Comparison of ENCODE assay signal across 14 mouse cellular contexts in the genomic region with DNA sequence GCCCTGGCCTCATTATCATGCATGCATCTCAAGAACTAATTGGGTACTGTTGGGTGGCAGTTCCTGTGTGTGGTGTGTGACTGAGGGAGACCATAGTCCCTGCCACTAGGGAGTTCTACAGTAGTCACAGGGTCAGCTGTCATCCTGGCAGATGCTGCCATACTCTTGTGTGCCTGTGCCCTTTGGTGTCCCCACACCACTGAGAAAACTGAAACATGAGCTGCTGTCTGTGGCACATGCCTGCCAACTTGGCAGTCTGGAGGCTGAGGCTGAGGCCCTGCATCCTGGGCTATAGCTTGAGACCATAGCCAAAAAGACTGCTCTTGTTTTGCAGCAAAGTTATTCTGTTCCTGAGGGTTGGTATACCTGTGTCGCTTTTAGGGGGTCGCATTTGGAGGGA.
"Had no signal": no experiment of that assay in that cellular context is flagged by ENCODE, and none has a peak within 500 bp of the region (broad histone marks: within the 10 kb centered on the region; RNA-seq: fewer than 3 reads in every experiment).

No protein-coding gene starts in this region.

- H3K4me2 ChIP-seq: liver, embryonic 13.5 days; midbrain, embryonic 11.5 days had no signal

- H3K4me3 ChIP-seq: layer of hippocampus, adult 2 months; liver, embryonic 13.5 days had no signal

- H3K9ac ChIP-seq: liver, embryonic 13.5 days had no signal

- H3K27ac ChIP-seq: kidney, postnatal 0 days; layer of hippocampus, adult 2 months; liver, embryonic 13.5 days; stomach, postnatal 0 days had no signal

- H3K27me3 ChIP-seq: liver, embryonic 13.5 days had no signal

- DNase-seq: kidney, adult 2 months; kidney, postnatal 25 days; layer of hippocampus, adult 9-11 months; liver, embryonic 13.5 days; lung, adult 2 months; lung, postnatal 14 days; lung, postnatal 4 days; midbrain, embryonic 14.5 days; thymus, adult 18-20 months; thymus, postnatal 36 days had no signal
